ENCODE assay signal across 19 mouse cellular contexts in genomic region chr1:175427112-175427511, GRCm38 (mm10).
"Had no signal": no experiment of that assay in that cellular context is flagged by ENCODE, and none has a peak within 500 bp of the region (broad histone marks: within the 10 kb centered on the region; RNA-seq: fewer than 3 reads in every experiment).

No protein-coding gene starts in this region.

- DNase-seq: kidney, postnatal 25 days; layer of hippocampus, postnatal 36 days; liver; lung, adult 18-20 months; lung, postnatal 10 days; lung, postnatal 36 days; thymus, adult 18-20 months; thymus, postnatal 36 days had no signal

- H3K4me1 ChIP-seq: limb, embryonic 13.5 days; liver, embryonic 12.5 days; liver, embryonic 15.5 days; lung, embryonic 15.5 days; megakaryocyte, embryonic 14.5 days had no signal

- H3K27ac ChIP-seq: kidney, postnatal 0 days; left cerebral cortex, adult 2 months; limb, embryonic 13.5 days; liver, embryonic 12.5 days; liver, embryonic 15.5 days; lung, embryonic 15.5 days; midbrain, embryonic 10.5 days; midbrain, embryonic 13.5 days had no signal

- ATAC-seq: liver, embryonic 12.5 days; midbrain, embryonic 16.5 days had no signal

- H3K4me2 ChIP-seq: limb, embryonic 13.5 days; liver, embryonic 12.5 days; liver, embryonic 15.5 days; lung, embryonic 15.5 days; midbrain, embryonic 13.5 days had no signal

- H3K36me3 ChIP-seq: limb, embryonic 13.5 days; liver, embryonic 12.5 days; liver, embryonic 15.5 days; lung, embryonic 15.5 days; midbrain, embryonic 10.5 days; midbrain, embryonic 13.5 days had no signal

- H3K27me3 ChIP-seq: limb, embryonic 13.5 days; liver, embryonic 12.5 days; liver, embryonic 15.5 days; lung, embryonic 15.5 days; megakaryocyte, embryonic 14.5 days; midbrain, embryonic 13.5 days had no signal

- H3K4me3 ChIP-seq: left cerebral cortex, adult 2 months; limb, embryonic 13.5 days; liver, embryonic 12.5 days; liver, embryonic 15.5 days; lung, embryonic 15.5 days; megakaryocyte, embryonic 14.5 days; midbrain, embryonic 10.5 days; midbrain, embryonic 13.5 days; myocyte had no signal

- H3K9me3 ChIP-seq: limb, embryonic 13.5 days; liver, embryonic 12.5 days; liver, embryonic 15.5 days; lung, embryonic 15.5 days; midbrain, embryonic 10.5 days; midbrain, embryonic 13.5 days had no signal

- H3K9ac ChIP-seq: limb, embryonic 13.5 days; liver, embryonic 12.5 days; liver, embryonic 15.5 days; lung, embryonic 15.5 days; midbrain, embryonic 13.5 days had no signal
